Mouse (Mus musculus) ES-E14 (cell line): ENCODE data around the gene Tmem186. TPM values are rescaled to one million over a fixed set of nuclear protein-coding genes. Genes with fewer than 3 reads are reported as not detected.

Source experiments
- DNase-seq: peaks from one replicate; pipeline ENCODE4 v3.0.0-alpha.2; 2013; ENCODE audit warnings: low read depth, low spot score
- H3K27ac ChIP-seq: 2 replicates; pipeline ENCODE4 v1.5.1; 2012; ENCODE audit warnings: low read depth, mild to moderate bottlenecking, low read length, moderate library complexity, mixed read lengths; ENCODE audit not compliant: poor library complexity, insufficient read depth, severe bottlenecking
- H3K36me3 ChIP-seq: 2 replicates; pipeline ENCODE4 v1.6.1; 2012; ENCODE audit warnings: mild to moderate bottlenecking, low read length, moderate library complexity, mixed read lengths; ENCODE audit not compliant: control insufficient read depth, poor library complexity, insufficient read depth, severe bottlenecking
- H3K4me1 ChIP-seq, 2 experiments: fragments of 150-350 bp in 1 of 2; sonication (generic) in 1 of 2; 2 replicates each; pipeline ENCODE4 v1.6.1; 2012; ENCODE audit warnings: low read length in 2 of 2, mild to moderate bottlenecking in 1 of 2, mixed read lengths in 1 of 2; ENCODE audit not compliant: control insufficient read depth in 2 of 2, insufficient read depth in 2 of 2, poor library complexity in 1 of 2
- H3K4me3 ChIP-seq, 2 experiments: fragments of 150-350 bp in 1 of 2; sonication (generic) in 1 of 2; 2 replicates each; pipeline ENCODE4 v1.5.1; 2012; ENCODE audit warnings: low read length in 2 of 2, low read depth in 1 of 2, mild to moderate bottlenecking in 1 of 2, mixed read lengths in 1 of 2; ENCODE audit not compliant: insufficient read depth in 1 of 2, poor library complexity in 1 of 2, severe bottlenecking in 1 of 2
- H3K9ac ChIP-seq: 2 replicates; pipeline ENCODE4 v1.6.1; 2012; ENCODE audit warnings: low read depth, mild to moderate bottlenecking, low read length, mixed read lengths; ENCODE audit not compliant: poor library complexity, insufficient read depth, severe bottlenecking
- H3K9me3 ChIP-seq: fragments of 150-350 bp; sonication (generic); 2 replicates; pipeline ENCODE4 v1.6.1; 2012; ENCODE audit warnings: low read depth, mild to moderate bottlenecking, low read length; ENCODE audit not compliant: control insufficient read depth, insufficient read depth
- CHD2 ChIP-seq: IDR thresholded peaks from 2 replicates; pipeline ENCODE4 v1.6.1; 2014; ENCODE audit warnings: mild to moderate bottlenecking, low read depth, low read length, inconsistent platforms
- HCFC1 ChIP-seq: IDR thresholded peaks from 2 replicates; pipeline ENCODE4 v1.6.1; 2012; ENCODE audit warnings: low read length, inconsistent platforms, borderline replicate concordance; ENCODE audit not compliant: insufficient read depth
- MAFK ChIP-seq: IDR thresholded peaks from 2 replicates; pipeline ENCODE4 v1.6.1; 2014; ENCODE audit warnings: mild to moderate bottlenecking, low read depth, low read length, inconsistent platforms; ENCODE audit not compliant: insufficient read depth
- ZC3H11A ChIP-seq: IDR thresholded peaks from 2 replicates; pipeline ENCODE4 v1.6.1; 2012; ENCODE audit warnings: low read depth, mild to moderate bottlenecking, inconsistent platforms, low read length, borderline replicate concordance
- ZNF384 ChIP-seq: IDR thresholded peaks from 2 replicates; pipeline ENCODE4 v1.6.1; 2012; ENCODE audit warnings: low read depth, low read length, inconsistent platforms
- in situ Hi-C, 2 experiments: fragments of 600-800 bp; cut with MboI; formaldehyde crosslinking; loops; one replicate each; pipeline ENCODE4 v1.15.1; 2025; ENCODE audit warnings: low sequenced_read_pairs in 2 of 2, inconsistent platforms in 1 of 2; ENCODE audit not compliant: unreplicated experiment in 2 of 2
- total RNA-seq: library from RNA; depleted of rRNA; stranded (reverse); fragments of 300-350 nt; gene quantifications from 2 replicates; pipeline ENCODE4 v1.2.3, GENCODE M21; 2012

Gene Tmem186
- total RNA-seq, 1 experiment = 20.7 TPM

GRCm38 (mm10) chr16:8610397-8610796, 27.1 kb downstream of the Tmem186 start:
- H3K9ac ChIP-seq = no peak overlapping the region
- DNase-seq = no peak
- no peaks in the 10 kb centered on the region for H3K36me3 ChIP-seq
- no peaks in the 10 kb centered on the region for H3K9me3 ChIP-seq
- no peak overlapping the region for H3K27ac ChIP-seq
- in situ Hi-C loops = no loop called here
- H3K4me1 ChIP-seq = no peaks in the 10 kb centered on the region
- H3K4me3 ChIP-seq = no peak overlapping the region
- no peak for TF ChIP-seq HCFC1
- no peak for TF ChIP-seq ZNF384

GRCm38 (mm10) chr16:8603789-8604188, 33.7 kb downstream of the Tmem186 start:
- no peak overlapping the region for H3K27ac ChIP-seq
- no peak overlapping the region for H3K9ac ChIP-seq
- no peaks in the 10 kb centered on the region for H3K9me3 ChIP-seq
- no peak for DNase-seq
- no peak for TF ChIP-seq HCFC1
- TF ChIP-seq CHD2 = no peak
- no peak for TF ChIP-seq MAFK
- no peak for TF ChIP-seq ZNF384
- TF ChIP-seq ZC3H11A = no peak
- H3K4me3 ChIP-seq = no peak overlapping the region
- in situ Hi-C loops = no loop called here
- H3K4me1 ChIP-seq = peaks cover 0 to 3% of the 10 kb centered on the region in 2 experiments; a peak in 1 of 4 replicates
- H3K36me3 ChIP-seq = no peaks in the 10 kb centered on the region

- in situ Hi-C loops = no loop called here
- H3K27ac ChIP-seq = no peak overlapping the region
- TF ChIP-seq MAFK = no peak
Observed at GRCm38 (mm10) chr16:8597516-8597915, 40.0 kb downstream of the Tmem186 start.

GRCm38 (mm10) chr16:8596336-8596735, 41.2 kb downstream of the Tmem186 start:
- Histone ChIP-seq H3K9me3 (no peaks in the 10 kb centered on the region), H3K4me3 (no peak overlapping the region), H3K36me3 (no peaks in the 10 kb centered on the region), H3K9ac (no peak overlapping the region), H3K27ac (no peak overlapping the region), H3K4me1 (no peaks in the 10 kb centered on the region)
- TF ChIP-seq CHD2 (no peak), ZC3H11A (no peak), MAFK (no peak), HCFC1 (no peak), ZNF384 (no peak)
- DNase-seq = no peak
- in situ Hi-C loops = no loop called here

More at GRCm38 (mm10) chr16:8597516-8597915, 40.0 kb downstream of the Tmem186 start:
- H3K4me3 ChIP-seq = no peak overlapping the region
- peaks cover 0 to 3% of the 10 kb centered on the region in 2 experiments; a peak in 1 of 4 replicates for H3K4me1 ChIP-seq
- no peaks in the 10 kb centered on the region for H3K36me3 ChIP-seq
- DNase-seq = no peak
- no peak overlapping the region for H3K9ac ChIP-seq
- no peaks in the 10 kb centered on the region for H3K9me3 ChIP-seq

GRCm38 (mm10) chr16:8595411-8595810, 42.1 kb downstream of the Tmem186 start:
- DNase-seq = no peak
- Histone ChIP-seq H3K4me1 (no peaks in the 10 kb centered on the region), H3K9me3 (no peaks in the 10 kb centered on the region), H3K9ac (no peak overlapping the region), H3K4me3 (no peak overlapping the region), H3K36me3 (no peaks in the 10 kb centered on the region), H3K27ac (no peak overlapping the region)
- in situ Hi-C loops = no loop called here
- TF ChIP-seq CHD2 (no peak), ZNF384 (no peak), MAFK (no peak), HCFC1 (no peak), ZC3H11A (no peak)
